Mouse (Mus musculus) cerebellum, postnatal 4 days (tissue): ENCODE data around the gene Nme7.

Source experiments
- DNase-seq, 2 experiments: peaks; one replicate each; pipeline ENCODE4 v3.0.0; 2022; ENCODE audit warnings: low spot score in 2 of 2, mixed read lengths in 1 of 2

Gene Nme7

GRCm38 (mm10) chr1:164303821-164304220 lies at the start of gene Nme7:
TSS of gene Nme7 (plus strand) at chr1:164304121.
- DNase-seq = no peak

- DNase-seq = no peak
Measured at GRCm38 (mm10) chr1:164254836-164255235, 49.1 kb upstream of the Nme7 start.

DNA sequence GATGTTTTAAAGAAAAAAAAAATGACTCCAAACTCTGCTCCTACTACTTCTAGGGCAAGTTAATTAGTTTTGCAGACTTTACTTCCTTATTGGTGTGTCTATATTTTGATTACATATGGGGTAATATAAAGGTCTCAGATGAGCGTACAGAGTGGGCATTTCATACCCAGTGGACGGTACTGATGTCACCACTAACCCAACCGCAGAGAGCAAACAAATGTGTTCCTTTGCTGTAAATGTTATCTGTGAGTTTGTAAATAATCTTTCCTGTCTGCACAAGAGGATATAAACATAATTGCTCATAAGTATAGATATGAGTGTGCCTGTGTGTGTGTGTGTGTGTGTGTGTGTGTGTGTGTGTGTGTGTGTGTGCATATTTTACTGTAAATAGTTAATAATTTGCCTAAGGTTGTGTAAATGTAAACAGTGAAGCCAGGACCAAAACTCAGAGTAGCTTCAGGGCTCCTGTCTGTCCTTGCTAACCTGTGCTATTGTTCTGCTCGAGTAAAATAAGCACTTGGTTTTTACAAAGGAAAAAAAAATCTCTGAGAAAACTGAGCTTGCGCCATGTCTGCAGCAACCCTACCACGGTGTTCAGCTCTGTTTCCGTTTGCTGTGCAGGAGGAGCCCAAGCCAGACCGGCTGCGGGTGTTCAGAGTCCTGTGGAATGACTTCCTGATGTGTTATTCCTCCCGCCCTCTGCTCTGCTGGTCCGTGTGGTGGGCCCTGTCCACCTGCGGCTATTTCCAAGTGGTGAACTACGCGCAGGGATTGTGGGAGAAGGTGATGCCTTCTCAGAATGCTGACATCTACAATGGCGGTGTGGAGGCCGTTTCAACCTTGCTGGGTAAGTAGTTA lies 43.5 kb upstream of the Nme7 start:
- DNase-seq = no peak

- DNase-seq = no peak
Measured at GRCm38 (mm10) chr1:164261553-164261952, 42.4 kb upstream of the Nme7 start.

DNA sequence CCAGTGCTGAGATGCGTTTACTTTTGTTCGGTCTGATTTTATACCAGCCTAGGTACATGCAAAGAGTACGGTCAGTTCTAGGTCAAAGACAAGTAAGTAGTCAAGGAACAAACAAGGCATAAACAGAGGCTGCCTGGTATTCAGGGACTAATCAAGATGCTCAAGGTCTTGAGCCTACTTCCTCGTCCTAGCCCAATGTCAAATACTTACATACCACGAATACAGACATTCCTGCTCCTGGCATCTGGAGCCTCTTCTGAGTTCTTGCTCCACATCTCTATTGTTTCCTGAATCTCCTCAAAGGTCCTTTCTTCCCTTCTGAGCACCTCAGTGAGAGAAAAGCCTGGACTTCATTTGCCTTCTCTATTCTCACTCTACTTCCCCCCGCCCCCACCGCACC lies 33.0 kb upstream of the Nme7 start:
- DNase-seq = no peak

DNA sequence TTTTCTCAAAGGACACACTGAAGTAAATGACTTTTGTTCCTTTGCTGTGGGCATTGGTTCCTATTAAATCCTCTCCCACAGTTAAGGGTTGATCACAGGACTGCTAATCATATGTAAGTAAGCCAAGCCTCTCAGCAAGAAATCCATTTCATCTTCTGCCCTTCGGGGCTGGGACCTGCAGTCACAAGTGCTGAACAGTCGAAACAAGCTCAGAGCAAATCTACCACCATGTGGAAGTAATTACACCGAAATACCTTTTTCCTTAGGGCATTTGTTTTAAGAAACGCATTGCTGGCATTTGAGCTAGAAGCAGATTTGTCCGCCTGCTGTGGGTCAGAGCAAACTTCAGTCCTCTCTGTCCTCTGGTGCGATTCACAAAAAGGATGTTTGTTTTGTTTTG lies 30.3 kb upstream of the Nme7 start:
- DNase-seq = no peak

DNA sequence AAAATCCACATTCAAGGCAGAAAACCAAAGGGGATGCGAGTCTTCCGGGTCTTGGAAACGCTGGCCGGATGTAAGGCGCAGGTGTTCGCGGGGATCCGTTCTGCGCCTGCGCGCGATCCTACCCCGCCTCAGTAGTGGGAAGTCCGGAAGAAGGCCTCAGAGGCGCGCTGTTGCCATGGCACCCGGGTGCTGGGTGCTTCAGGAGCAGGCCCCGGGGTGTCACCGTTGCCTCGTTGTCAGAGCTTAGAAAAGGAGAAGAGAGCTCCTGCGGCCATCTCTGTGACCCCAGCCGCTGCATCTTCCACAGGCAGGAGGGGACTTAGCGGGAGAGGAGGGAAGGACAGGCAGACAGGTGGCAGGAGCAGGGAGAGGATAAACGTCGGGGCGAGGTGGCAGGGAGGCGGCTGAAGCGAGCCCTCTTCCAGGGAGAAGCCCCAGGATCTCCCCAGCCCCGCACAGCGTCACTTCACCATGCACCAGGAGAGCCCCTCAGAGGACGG lies 28.4 kb upstream of the Nme7 start, which contains the start of gene Ccdc181:
Gene Ccdc181, plus strand, starts transcription at position 131 of the 500 bp plus-strand sequence.
- peak; percentile 80 to 88 for DNase-seq

- no peak for DNase-seq
Measured at GRCm38 (mm10) chr1:164276552-164276951, 27.4 kb upstream of the Nme7 start.

- no peak for DNase-seq
Measured at GRCm38 (mm10) chr1:164279332-164279731, 24.6 kb upstream of the Nme7 start.

- DNase-seq = no peak
Measured at GRCm38 (mm10) chr1:164284007-164284406, 19.9 kb upstream of the Nme7 start.

GRCm38 (mm10) chr1:164287406-164287805 lies 16.5 kb upstream of the Nme7 start:
- DNase-seq = peak in 1 of 2 experiments; percentile 63

DNA sequence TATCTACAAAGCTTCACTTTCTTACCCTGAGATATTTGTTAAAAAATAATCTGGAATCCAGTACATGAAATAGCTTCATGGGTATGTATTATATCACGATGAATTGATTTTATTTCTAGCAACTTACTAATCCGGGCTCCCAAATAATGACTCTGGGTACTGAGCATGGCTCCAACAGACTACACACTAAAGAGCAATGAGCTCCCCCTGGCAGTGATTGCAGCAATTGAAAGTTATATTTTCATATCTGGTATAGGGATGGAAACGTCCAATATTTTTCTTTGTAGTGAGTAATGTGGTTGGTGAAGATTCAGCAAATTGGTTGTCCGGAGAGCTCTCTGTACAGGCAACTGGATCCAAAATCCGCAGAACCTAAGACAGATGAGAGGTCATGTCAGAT lies 11.9 kb upstream of the Nme7 start:
- DNase-seq = no peak

- no peak for DNase-seq
Measured at GRCm38 (mm10) chr1:164294071-164294470, 9.8 kb upstream of the Nme7 start.

DNA sequence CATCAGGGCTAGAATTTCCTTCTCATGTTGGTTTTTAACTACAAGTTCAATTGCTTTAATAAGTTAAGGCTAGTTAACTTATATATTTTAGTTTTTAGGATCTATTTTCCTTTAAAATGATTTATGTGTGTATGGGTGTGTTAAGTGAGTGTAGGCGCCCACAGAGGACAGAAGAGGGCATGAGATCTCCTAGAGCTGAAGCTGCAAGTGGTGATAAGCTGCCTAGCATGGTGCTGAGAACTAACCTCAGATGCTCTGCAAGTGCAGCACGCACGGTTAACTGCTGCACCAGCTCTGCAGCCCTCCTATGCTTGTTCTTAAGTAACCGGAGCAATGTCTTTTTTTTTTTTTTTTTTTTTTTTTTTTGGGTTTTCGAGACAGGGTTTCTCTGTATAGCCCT lies 7.4 kb upstream of the Nme7 start:
- DNase-seq = no peak

DNA sequence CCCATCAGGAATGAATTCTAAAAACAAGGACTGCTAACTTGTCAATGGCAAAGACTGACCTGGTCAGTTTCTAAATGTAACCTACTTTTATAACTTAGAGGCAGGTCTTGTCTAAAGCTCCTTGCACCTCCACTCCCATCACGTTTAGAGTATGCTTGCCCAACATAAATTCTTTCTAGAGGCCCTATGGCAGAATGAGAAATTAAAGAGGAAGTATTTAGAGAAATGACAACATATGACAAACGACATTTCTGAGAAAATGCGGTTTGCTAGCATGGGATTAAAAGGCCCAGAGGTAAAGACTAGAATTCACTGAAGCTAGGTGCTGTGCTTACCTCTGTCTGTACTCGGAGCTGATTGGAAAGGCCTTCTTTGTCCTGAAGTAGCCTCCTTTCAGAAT lies 2.0 kb upstream of the Nme7 start:
- DNase-seq = no peak

DNA sequence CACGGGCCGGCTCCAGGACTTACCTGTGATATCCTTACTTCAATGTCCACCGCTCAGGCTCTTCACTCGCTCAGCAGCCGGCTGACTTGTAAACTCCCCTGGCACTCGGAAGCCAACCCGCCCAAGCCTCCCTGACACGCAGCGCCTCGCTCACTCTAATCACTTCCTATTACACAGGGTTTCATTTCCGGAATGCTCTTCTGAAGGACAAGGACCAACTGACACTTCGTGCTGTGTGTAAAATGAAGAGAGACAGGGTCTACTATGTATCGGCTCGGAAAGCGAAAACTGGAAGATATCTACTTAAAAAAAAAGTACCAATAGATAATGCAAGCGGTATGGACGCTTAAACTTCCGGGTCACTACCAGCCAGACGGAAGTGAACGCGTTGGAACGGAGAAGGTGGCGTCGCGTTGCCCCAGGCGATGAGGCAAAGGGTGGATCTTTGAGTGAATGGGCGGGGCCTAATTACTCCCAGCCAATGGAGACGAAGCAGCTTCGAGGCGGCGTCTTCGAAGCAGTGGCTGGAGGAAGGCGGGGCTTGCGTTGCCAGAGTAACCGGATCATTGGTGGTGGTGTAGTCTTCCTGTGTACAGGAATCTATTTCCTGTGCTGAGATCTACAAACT lies 3.3 kb downstream of the Nme7 start, which contains the start of gene Blzf1:
Gene Blzf1, minus strand, starts transcription at position 366 of the 628 bp plus-strand sequence.
- DNase-seq = peak; percentile 92 to 96

DNA sequence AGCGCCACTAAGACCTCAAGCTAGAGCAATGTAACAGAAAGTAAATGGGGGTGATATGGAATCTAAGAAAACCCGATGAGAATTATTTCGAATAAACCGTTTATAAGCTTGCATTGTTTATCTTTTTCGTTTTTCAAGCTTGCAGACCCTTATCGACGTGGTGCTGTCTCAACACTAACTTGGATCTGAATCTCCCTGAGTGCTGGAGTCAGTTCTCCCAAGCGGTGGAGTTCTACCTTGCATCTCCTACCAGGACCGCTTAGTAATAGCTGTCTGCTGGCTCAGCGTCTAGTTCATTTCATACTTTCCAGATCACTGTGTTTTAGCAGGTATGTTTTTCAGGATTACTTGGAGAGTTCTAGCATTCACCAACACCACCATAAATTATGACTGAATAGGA lies 4.0 kb downstream of the Nme7 start:
- no peak for DNase-seq

DNA sequence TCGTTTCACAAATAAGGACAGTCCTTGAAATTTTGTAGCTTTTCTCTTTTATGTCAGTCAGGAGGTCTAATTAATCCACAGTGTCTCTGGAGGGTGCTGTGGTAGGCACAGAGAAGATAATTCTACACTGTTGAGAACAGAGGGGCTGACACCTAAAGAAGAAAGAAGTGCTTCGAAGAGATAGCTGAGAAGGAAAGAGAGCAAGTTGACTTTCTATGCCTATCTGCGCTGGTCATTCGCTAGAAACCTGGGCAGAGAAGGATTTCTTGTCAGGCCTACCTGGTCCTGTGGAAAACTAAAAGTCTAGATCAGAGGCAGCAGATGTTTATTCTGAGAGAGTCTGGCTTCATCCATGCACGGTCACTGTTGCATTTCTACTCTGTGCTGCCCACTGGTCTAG lies 10.2 kb downstream of the Nme7 start:
- no peak for DNase-seq

- peak in 1 of 2 experiments; percentile 54 for DNase-seq
Measured at GRCm38 (mm10) chr1:164315266-164315665, 11.3 kb downstream of the Nme7 start.

GRCm38 (mm10) chr1:164316697-164317096 lies 12.8 kb downstream of the Nme7 start:
- DNase-seq = peak; percentile 69 to 83

DNA sequence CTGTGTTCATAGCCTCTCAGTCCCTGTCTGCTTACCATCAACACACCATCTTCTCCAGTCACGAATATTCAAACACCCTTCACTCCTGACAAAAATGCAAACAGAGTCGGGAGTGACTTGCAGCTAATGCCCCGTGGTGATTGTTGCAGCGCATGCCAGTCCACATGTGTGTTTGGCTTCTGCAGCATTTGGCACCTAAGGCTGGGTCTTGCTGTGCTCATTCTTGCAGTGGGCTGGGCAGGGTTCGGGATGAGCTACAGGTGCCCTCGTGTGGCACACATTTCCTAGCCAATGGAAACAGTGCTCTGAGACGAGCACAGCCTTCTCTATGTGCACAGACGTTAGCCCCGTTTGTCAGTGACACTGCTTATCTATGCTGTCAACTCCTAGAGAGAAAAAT lies 13.3 kb downstream of the Nme7 start:
- DNase-seq = no peak

- DNase-seq = no peak
Measured at GRCm38 (mm10) chr1:164318474-164318873, 14.6 kb downstream of the Nme7 start.
